Mouse (Mus musculus) kidney, adult 2 months (tissue): ENCODE results near the gene Foxl2.

Experiments
- CTCF ChIP-seq: fragments of 200-500 bp; conservative IDR thresholded peaks from 2 replicates; pipeline ENCODE4 v1.5.1; 2011; ENCODE audit warnings: low read depth, mild to moderate bottlenecking, control low read depth, low read length, moderate library complexity, mixed read lengths; ENCODE audit not compliant: insufficient read depth, insufficient read length
- POLR2A ChIP-seq: fragments of 200-500 bp; IDR thresholded peaks from one replicate; pipeline ENCODE4 v1.6.1; 2011; ENCODE audit warnings: low read depth, low read length, control low read depth

DNA sequence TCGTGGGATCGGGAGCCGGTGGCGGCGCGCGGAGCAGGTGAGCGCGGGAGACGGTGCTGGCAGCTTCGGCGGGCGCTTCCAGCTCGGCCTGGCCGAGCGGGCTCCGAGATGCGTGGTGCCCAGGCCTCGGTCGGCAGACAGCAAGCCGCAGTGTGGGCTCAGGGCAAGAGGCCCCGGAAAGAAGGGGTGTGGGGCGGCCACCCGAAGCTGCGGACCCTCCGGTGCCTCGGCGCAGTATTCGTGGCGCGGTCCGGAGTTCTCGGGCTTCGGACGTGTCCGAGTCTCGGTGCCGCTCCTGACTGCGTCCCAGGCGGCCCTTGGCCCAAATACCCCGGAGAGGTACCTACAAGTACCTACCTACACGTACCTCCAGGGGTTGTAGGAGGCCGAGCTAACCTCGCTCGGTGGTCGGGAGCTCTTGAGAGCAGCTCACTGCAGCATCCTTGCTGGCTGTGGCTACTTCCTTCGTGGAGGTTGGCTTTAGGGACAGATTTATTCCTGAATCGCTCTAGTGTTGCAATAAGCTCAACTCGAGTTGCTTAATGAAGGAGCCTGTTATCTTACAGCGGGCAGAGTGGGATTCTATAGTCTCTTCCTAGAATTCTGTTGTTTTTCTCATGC lies 31.5 kb downstream of the Foxl2 start:
- TF ChIP-seq CTCF (no peak), POLR2A (no peak)
